Mouse (Mus musculus): ENCODE measurements at regions not wholly inside any gene's neighbourhood (a gene's known extent, or its start where the extent isn't known, plus 50 kb on each side); places are given as distances from the start of the nearest gene placed in this dataset.

DNA sequence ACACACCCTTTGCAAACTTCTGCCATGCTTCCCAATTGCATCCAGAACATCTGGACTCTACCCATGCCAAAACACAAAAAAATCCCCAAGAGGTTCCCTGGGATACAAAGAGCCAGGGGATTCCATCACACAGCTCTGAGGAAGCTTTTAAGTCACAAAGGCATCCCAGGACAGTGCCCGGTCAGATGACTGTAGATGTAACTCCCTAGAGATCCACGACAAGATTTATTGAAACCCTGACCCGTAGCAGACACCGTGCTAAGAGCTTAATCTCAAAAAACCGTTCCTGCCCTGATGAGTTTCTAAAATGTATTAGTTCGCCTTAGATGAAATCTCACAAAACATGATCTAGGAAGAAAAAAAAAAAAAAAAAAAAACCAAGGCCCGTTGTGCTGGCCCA, 312.0 kb upstream of the Castor2 start:
- DNase-seq (ENCODE audit: extremely low spot score in 1 of 2, low spot score in 2 of 2), result no peak
- Histone ChIP-seq H3K4me3 (no peak overlapping the region), H3K27ac (no peak overlapping the region)
- intact Hi-C loops (cut with DNase I), result no loop called here
- no peak for TF ChIP-seq CTCF (IDR thresholded peaks at IDR 0.05)

DNA sequence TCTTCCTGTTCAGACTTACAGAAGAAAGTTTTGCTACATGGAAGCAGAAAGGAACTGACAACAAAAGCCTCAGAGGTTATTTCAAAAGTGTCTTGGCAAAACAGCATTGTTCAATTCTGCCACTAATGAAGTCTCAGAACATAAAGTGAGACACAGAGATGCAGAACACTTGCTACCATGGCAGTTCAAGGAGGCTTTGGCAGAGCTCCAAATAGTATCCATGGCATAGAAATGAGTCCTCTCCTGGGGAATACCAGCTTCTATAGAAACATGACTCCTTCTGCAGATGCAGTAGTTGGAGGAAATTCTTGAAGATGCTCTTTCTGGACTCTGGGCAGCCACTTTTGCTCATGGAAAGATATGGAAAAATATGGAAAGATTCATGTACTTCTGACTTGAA, 322.9 kb upstream of the Castor2 start:
- TF ChIP-seq CTCF (IDR thresholded peaks at IDR 0.05), result no peak
- Histone ChIP-seq H3K27ac (no peak overlapping the region), H3K4me3 (no peak overlapping the region)
- intact Hi-C loops (cut with DNase I), result no loop called here
- no peak for DNase-seq (ENCODE audit: extremely low spot score in 1 of 2, low spot score in 2 of 2)

DNA sequence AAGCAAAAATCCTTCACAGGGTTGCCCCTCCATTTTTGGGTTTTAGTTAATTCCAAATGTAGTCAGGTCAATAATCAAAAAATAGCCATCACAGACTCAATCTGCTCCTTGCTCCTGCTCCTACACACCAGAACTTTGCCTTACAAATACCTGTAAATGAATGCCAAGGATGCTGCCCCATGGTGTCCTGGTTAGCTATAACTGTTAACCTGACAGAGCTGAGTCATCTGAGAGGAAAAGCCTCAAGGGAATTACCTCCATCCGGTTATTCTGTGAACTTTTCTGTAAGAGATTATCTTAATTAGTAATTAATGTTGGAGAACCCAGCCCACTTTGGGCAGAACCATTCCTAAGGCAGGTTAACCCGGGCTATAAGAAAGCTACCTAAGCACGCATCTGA, 325.4 kb upstream of the Castor2 start:
- TF ChIP-seq CTCF (IDR thresholded peaks at IDR 0.05), result no peak
- Histone ChIP-seq H3K4me3 (no peak overlapping the region), H3K27ac (no peak overlapping the region)
- DNase-seq (ENCODE audit: extremely low spot score in 1 of 2, low spot score in 2 of 2), result no peak
- intact Hi-C loops (cut with DNase I), result no loop called here

- H3K4me3 ChIP-seq, result no peak overlapping the region
- DNase-seq (ENCODE audit: extremely low spot score in 1 of 2, low spot score in 2 of 2), result no peak
- TF ChIP-seq CTCF (IDR thresholded peaks at IDR 0.05), result no peak
- intact Hi-C loops (cut with DNase I), result no loop called here
- H3K27ac ChIP-seq, result no peak overlapping the region
These were observed 330.7 kb upstream of the Castor2 start for GRCm38 (mm10) chr5:133768856-133769255.

DNA sequence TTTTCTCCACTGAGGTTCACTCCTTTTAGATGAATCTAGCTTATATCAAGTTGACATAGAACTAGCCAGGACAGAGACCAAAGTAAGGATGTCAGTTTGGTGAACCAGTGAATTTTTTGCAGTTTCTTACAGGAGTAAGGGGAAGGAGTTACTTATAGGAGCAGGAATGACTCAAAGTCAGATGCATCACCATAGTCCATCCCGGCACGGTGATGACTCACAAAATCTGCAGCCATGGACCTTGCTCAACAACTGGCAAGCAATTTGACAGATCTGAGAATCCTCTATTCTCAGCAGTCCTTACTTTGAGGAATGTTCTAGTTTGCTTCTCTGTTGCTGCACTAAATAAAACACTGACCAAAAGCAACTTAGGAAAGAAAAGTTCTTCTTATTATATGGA, 341.7 kb upstream of the Castor2 start:
- no peak for TF ChIP-seq CTCF (IDR thresholded peaks at IDR 0.05)
- DNase-seq (ENCODE audit: extremely low spot score in 1 of 2, low spot score in 2 of 2), result peak in 1 of 2 experiments; percentile 34
- intact Hi-C loops (cut with DNase I), result no loop called here
- Histone ChIP-seq H3K4me3 (no peak overlapping the region), H3K27ac (peak overlapping the region; percentile 47)

DNA sequence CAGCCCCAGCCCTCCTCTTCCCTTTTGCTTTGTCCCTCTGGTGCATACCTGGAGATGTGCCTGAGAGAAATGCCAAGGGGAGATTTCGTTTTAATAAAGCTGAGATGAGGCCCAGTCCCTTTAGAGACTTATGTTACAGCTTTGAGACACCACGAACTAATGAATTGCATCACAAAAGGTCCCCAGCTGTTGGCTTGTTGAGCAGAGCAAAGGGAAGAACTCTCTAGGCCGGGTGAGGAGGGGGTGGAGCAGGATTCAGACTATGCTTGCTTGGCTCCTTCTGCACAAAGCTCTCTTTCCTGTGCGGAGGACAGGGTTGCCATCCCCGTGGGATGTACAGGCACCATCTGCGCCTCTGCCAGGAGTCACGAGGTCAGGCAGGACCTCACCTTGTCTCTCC, 345.3 kb upstream of the Castor2 start:
- TF ChIP-seq CTCF (IDR thresholded peaks at IDR 0.05), result no peak
- Histone ChIP-seq H3K4me3 (no peak overlapping the region), H3K27ac (no peak overlapping the region)
- intact Hi-C loops (cut with DNase I), result no loop called here
- no peak for DNase-seq (ENCODE audit: extremely low spot score in 1 of 2, low spot score in 2 of 2)

DNA sequence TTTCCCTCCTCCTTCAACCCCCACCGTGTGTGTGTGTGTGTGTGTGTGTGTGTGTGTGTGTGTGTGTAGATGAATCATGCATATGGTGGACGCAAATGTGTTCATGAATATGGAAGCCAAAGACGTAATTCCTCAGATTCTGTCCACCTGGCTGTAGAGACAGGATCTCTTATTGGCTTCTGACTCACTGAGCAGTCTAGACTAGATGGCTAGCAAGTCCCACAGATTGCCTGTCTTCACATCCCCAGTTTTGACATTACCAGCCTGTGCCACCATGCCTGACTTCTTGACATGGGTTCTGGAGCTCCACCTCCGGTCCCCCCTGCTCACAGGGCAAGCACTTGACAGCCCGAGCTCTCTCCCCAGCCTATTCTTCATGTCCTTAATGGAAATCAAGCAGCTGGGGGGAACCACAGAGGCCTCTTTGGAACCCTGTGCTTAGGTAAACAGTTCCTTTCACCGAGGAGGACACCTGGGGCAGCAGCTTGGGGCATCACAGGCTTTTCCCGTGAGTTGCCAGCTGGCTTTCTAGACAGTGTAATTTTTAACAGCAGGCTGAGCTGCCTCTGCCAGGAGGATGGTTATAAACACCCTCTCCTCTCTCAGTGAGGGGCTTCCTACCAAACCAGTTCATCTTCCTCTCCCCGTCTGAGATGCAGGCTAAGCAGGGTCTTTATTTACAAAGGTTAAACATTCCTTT, 345.9 kb upstream of the Castor2 start:
- Histone ChIP-seq H3K27ac (no peak overlapping the region), H3K4me3 (no peak overlapping the region)
- intact Hi-C loops (cut with DNase I), result no loop called here
- DNase-seq (ENCODE audit: extremely low spot score in 1 of 2, low spot score in 2 of 2), result no peak
- no peak for TF ChIP-seq CTCF (IDR thresholded peaks at IDR 0.05)

DNA sequence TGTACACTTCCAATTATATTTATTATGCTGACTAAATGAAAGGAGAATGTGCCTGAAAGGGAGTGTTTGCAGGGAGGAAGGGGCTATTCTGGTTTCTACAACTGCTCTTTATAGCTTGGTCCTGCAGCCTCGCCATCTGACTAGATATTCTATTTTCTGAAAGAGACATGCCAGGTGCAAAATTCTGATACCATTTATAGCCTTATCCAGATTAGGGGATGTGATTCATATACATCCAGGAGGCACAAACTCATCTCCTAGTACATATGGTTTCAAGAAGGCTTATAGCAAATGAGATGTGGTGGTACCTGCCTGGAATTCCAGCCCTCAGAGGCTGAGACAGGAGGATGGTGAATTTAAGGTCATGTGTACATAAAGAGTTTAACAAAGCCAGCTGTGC, 352.6 kb upstream of the Castor2 start:
- Histone ChIP-seq H3K27ac (no peak overlapping the region; the same call in 1 of the 2 replicates), H3K4me3 (no peak overlapping the region)
- DNase-seq (ENCODE audit: extremely low spot score in 1 of 2, low spot score in 2 of 2), result no peak
- intact Hi-C loops (cut with DNase I), result no loop called here
- TF ChIP-seq CTCF (IDR thresholded peaks at IDR 0.05), result no peak

DNA sequence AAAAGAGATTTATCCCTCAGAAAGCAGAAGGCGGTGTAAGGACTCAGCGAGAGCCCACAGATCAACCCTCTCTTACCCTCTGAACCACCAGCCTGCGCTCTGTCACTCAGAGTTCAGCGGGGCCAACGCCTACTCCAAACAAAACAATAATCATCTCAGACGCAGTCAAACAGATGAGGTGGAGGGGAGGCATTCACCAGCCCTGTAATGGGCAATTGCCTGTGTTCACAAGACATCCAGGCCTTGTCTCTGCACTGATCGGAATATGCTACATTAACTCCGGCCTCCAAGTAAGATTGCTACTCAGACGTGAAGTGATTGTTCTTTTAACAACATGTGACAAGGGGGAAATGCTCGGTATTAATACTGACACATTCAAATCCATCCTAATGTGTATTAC, 353.1 kb upstream of the Castor2 start:
- Histone ChIP-seq H3K4me3 (no peak overlapping the region), H3K27ac (peak overlapping the region; percentile 50)
- no peak for TF ChIP-seq CTCF (IDR thresholded peaks at IDR 0.05)
- intact Hi-C loops (cut with DNase I), result no loop called here
- DNase-seq (ENCODE audit: extremely low spot score in 1 of 2, low spot score in 2 of 2), result no peak

DNA sequence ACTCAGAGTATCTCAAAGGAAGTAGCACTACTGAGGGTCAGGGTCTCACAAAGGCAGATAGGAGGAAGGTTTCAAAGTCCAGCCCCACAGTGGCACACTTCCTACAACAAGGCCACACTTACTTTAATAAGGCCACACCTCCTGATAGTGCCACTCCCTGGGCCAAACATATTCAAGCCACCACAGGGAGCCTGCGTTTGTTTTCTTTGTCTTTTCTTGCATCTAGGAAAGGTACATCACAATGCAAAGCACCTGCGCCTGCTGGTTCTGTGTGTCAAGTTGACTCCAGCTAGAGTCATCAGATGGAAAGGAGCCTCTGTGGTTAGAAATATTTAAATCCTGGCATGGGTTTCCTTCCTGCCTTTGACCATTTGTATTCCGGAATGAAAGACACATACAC, 355.4 kb upstream of the Castor2 start:
- no peak for TF ChIP-seq CTCF (IDR thresholded peaks at IDR 0.05)

DNA sequence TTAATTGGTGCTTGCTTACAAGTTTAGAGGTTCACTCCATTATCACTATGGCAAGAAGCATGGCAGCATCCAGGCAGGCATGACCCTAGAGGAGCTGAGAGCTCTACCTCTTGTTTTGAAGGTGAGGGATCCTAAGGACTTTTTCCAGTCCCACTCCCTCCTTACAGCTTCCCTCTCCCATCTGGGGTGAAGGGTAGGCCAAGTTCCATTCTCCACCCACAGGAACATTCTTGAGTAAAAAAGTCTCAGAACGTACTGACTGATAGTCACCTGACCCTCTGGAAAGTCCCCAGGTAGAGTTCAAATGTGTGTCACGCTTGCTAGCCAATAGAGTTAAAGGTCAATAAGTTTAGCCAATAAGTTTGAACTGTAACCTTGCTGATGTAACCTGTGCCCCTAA, 355.9 kb upstream of the Castor2 start:
- DNase-seq (ENCODE audit: extremely low spot score in 1 of 2, low spot score in 2 of 2), result no peak
- intact Hi-C loops (cut with DNase I), result no loop called here
- no peak overlapping the region for H3K27ac ChIP-seq
- no peak for TF ChIP-seq CTCF (IDR thresholded peaks at IDR 0.05)
- no peak overlapping the region for H3K4me3 ChIP-seq

More for the DNA sequence above, 355.4 kb upstream of the Castor2 start:
- DNase-seq (ENCODE audit: extremely low spot score in 1 of 2, low spot score in 2 of 2), result no peak
- H3K4me3 ChIP-seq, result no peak overlapping the region
- intact Hi-C loops (cut with DNase I), result no loop called here
- H3K27ac ChIP-seq, result no peak overlapping the region

DNA sequence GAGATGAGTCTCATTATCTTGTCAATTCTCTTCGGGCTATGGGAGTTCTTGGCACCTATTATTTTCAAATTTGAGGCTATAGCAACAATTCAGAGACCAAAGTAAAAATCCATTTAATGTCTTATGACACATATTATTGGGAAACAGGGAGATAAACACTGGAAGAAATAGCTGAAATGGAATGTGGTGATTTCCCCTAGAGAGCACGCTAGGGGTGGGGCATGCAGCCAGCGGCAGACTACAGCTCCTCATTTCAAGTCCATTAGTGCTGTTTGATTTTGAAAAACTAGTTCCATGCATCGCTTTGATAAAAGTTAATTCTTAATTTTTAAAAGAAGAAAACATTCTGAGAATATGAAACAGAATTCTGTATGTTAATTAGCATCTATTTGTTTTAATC, 367.6 kb upstream of the Castor2 start:
- no peak for DNase-seq (ENCODE audit: extremely low spot score in 1 of 2, low spot score in 2 of 2)
- H3K27ac ChIP-seq, result no peak overlapping the region
- intact Hi-C loops (cut with DNase I), result no loop called here
- H3K4me3 ChIP-seq, result no peak overlapping the region
- no peak for TF ChIP-seq CTCF (IDR thresholded peaks at IDR 0.05)

All from left cerebral cortex, adult 2 months (tissue).